Mouse (Mus musculus): ENCODE results near the gene Fbxw8. TPM values are rescaled to one million over a fixed set of nuclear protein-coding genes. Genes with fewer than 3 reads are reported as not detected.

The Fbxw8 gene
- total and polyA plus RNA-seq, 3 experiments: 26.1 to 34.0 (median 30.2) TPM

DNA sequence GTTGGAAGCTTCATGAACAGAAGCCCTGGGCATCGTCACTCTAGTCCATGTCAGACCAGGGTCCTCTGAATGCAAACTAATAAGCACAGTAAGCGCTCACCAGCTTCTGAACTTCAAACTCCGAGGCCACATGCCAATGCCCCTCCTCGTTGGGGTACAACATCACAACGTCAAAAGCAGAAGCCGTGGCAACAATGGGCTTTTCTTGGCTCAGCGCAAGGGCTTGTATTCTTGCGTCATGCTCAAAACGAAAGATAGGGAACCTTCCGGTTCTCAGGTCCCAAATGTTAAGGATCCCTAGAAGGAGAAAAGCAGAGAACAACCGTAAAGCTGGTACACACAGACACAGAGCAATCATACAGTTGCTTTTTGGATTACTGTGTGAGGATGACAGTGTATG, 59.8 kb downstream of the Fbxw8 start:
- Histone ChIP-seq H3K27me3 (ENCODE audit: insufficient read depth, low read length) (no peaks in the 10 kb centered on the region), H3K4me3 (ENCODE audit: low read depth, low read length) (no peak overlapping the region), H3K9me3 (replicated peaks) (no peaks in the 10 kb centered on the region), H3K36me3 (replicated peaks) (peaks cover 100% of the 10 kb centered on the region), H3K4me1 (ENCODE audit: insufficient read depth, low read depth, low read length) (0 out of 2 replicates have a peak, but pooled peaks cover 3% of the 10 kb centered on the region)
- TF ChIP-seq POLR2AphosphoS5 (IDR thresholded peaks at IDR 0.05; ENCODE audit: insufficient replicate concordance, low read depth, low read length): no peak
- TF ChIP-seq TAL1 (conservative IDR thresholded peaks at IDR 0.05; ENCODE audit: low read depth, low read length): no peak
- TF ChIP-seq GATA1 (IDR thresholded peaks at IDR 0.05; ENCODE audit: borderline replicate concordance, low read length): no peak
- TF ChIP-seq GATA2 (IDR thresholded peaks at IDR 0.05; ENCODE audit: borderline replicate concordance, low read depth, low read length): no peak
- TF ChIP-seq CTCF (IDR thresholded peaks at IDR 0.05; ENCODE audit: low read depth, low read length): no peak
- DNase-seq (ENCODE audit: low spot score) (no peak), ATAC-seq (ENCODE audit: extremely low read depth, insufficient number of reproducible peaks, low FRiP score, poor library complexity, severe bottlenecking) (no peak)

DNA sequence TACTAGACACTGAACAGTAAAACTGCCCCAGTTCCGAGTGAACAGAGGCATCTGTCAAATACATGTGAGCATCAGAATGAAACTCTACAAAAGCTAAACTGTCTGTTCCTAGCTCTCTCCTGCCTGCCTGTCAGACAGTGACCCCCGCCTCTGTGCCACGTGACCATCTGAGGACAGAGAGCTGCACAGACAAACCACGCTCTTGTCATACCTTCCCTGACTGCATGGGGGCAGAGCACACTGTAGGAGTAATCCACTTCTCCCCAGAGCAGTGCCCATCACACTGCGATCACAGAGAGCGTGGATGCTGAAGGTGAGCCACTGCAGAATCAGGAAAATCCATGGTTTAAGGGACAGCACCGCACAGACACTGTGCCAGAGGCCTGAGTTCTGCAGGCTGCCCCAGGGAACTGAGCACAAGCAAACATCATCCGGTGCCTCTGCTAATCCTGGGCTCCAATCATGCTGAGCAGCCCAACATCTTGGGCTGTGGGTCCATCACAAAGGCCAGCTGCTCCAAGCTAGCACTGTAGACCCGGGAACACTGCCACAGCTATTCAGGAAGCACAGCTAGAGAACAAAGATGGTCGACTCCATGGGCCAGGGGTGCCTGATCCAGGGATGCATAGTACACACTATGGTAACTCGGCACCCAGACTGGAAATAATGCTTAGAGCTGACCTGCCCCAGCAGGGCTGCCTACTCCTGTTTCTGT, 61.8 kb downstream of the Fbxw8 start:
- TF ChIP-seq POLR2AphosphoS5 (IDR thresholded peaks at IDR 0.05; ENCODE audit: insufficient replicate concordance, low read depth, low read length) (no peak), GATA2 (IDR thresholded peaks at IDR 0.05; ENCODE audit: borderline replicate concordance, low read depth, low read length) (no peak), TAL1 (conservative IDR thresholded peaks at IDR 0.05; ENCODE audit: low read depth, low read length) (no peak), CTCF (IDR thresholded peaks at IDR 0.05; ENCODE audit: low read depth, low read length) (no peak), GATA1 (IDR thresholded peaks at IDR 0.05; ENCODE audit: borderline replicate concordance, low read length) (no peak)
- no peaks in the 10 kb centered on the region for H3K9me3 ChIP-seq (replicated peaks)
- no peak overlapping the region for H3K4me3 ChIP-seq (ENCODE audit: low read depth, low read length)
- ATAC-seq (ENCODE audit: extremely low read depth, insufficient number of reproducible peaks, low FRiP score, poor library complexity, severe bottlenecking) (no peak), DNase-seq (ENCODE audit: low spot score) (no peak)
- H3K4me1 ChIP-seq (ENCODE audit: insufficient read depth, low read depth, low read length): no peaks in the 10 kb centered on the region
- H3K27me3 ChIP-seq (ENCODE audit: insufficient read depth, low read length): no peaks in the 10 kb centered on the region
- H3K36me3 ChIP-seq (replicated peaks): peaks cover 99% of the 10 kb centered on the region

DNA sequence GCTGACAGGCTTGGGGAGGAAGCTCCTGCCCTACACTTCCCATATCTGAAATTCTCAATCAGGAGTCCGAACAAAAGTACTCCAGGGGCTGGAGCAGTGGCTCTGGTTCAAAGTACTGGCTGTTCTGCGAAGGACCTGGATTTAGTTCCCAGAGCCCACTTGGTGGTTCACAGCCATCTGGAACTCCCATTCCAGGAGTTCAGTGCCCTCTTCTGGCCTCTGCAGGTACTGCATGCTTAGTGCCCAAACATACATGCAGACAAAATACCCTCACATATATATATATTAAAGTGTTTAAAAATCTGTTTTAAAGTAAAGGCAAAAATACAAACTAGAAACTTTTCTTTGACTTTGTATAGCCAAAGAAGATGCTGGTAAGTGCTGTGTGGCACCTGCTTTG, 64.4 kb downstream of the Fbxw8 start:
- no peaks in the 10 kb centered on the region for H3K9me3 ChIP-seq (replicated peaks)
- H3K27me3 ChIP-seq (ENCODE audit: insufficient read depth, low read length): no peaks in the 10 kb centered on the region
- ATAC-seq (ENCODE audit: extremely low read depth, insufficient number of reproducible peaks, low FRiP score, poor library complexity, severe bottlenecking) (no peak; the same call in 1 of the 2 replicates), DNase-seq (ENCODE audit: low spot score) (no peak)
- peaks cover 97% of the 10 kb centered on the region for H3K36me3 ChIP-seq (replicated peaks)
- H3K4me1 ChIP-seq (ENCODE audit: insufficient read depth, low read depth, low read length): peaks cover 3% of the 10 kb centered on the region; the same call in 1 of the 2 replicates
- TF ChIP-seq CTCF (IDR thresholded peaks at IDR 0.05; ENCODE audit: low read depth, low read length) (peak; percentile 52; the same call in 1 of the 2 replicates), TAL1 (conservative IDR thresholded peaks at IDR 0.05; ENCODE audit: low read depth, low read length) (no peak), POLR2AphosphoS5 (IDR thresholded peaks at IDR 0.05; ENCODE audit: insufficient replicate concordance, low read depth, low read length) (no peak), GATA1 (IDR thresholded peaks at IDR 0.05; ENCODE audit: borderline replicate concordance, low read length) (no peak)
- no peak overlapping the region for H3K4me3 ChIP-seq (ENCODE audit: low read depth, low read length)

DNA sequence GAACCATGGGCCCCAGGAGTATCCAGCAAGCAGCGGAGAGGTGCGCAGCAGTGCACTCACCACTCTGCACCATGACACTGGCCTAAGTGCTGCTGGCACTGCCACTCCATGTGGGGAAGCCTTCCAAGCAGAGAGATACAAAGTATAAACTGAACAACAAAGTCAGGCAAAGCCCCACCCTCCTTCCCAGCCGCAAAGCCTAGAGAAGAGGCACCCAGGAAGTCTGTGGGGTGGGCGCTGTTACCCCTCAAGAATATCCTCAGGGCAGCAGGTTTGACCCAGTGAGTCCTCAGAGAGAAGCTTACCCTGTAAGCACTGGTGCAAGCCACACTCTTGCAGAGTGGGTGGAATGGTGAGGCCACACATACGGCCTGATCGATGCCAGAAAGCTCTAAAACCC, 65.2 kb downstream of the Fbxw8 start:
- Histone ChIP-seq H3K9me3 (replicated peaks) (no peaks in the 10 kb centered on the region), H3K4me3 (ENCODE audit: low read depth, low read length) (no peak overlapping the region), H3K4me1 (ENCODE audit: insufficient read depth, low read depth, low read length) (peaks cover 3% of the 10 kb centered on the region; the same call in 1 of the 2 replicates), H3K27me3 (ENCODE audit: insufficient read depth, low read length) (no peaks in the 10 kb centered on the region), H3K36me3 (replicated peaks) (peaks cover 97% of the 10 kb centered on the region)
- no peak for ATAC-seq (ENCODE audit: extremely low read depth, insufficient number of reproducible peaks, low FRiP score, poor library complexity, severe bottlenecking)
- DNase-seq (ENCODE audit: low spot score): no peak
- TF ChIP-seq POLR2AphosphoS5 (IDR thresholded peaks at IDR 0.05; ENCODE audit: insufficient replicate concordance, low read depth, low read length) (no peak), GATA2 (IDR thresholded peaks at IDR 0.05; ENCODE audit: borderline replicate concordance, low read depth, low read length) (no peak), TAL1 (conservative IDR thresholded peaks at IDR 0.05; ENCODE audit: low read depth, low read length) (no peak), CTCF (IDR thresholded peaks at IDR 0.05; ENCODE audit: low read depth, low read length) (no peak), GATA1 (IDR thresholded peaks at IDR 0.05; ENCODE audit: borderline replicate concordance, low read length) (no peak)

DNA sequence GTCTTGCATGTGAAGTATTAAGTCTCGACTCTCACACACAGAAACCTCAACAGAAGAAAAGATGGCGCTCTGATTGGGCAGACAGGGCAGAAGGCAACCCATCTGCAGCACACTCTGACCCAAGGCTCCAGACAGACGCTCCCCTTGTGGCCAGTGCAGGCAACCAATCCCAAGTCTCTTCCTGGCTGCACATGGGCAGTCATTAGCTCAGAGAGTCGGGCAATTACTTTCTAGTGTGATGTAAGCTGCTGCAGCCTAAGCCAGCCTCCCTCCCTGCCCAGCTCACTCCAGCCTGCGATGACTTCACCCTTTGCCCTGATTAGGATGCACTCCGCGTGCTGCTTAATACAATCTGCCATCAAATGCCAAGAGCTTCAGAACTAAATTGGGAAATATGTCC, 66.2 kb downstream of the Fbxw8 start:
- Histone ChIP-seq H3K36me3 (replicated peaks) (peaks cover 97% of the 10 kb centered on the region), H3K4me3 (ENCODE audit: low read depth, low read length) (no peak overlapping the region), H3K27me3 (ENCODE audit: insufficient read depth, low read length) (no peaks in the 10 kb centered on the region), H3K4me1 (ENCODE audit: insufficient read depth, low read depth, low read length) (peaks cover 3% of the 10 kb centered on the region; the same call in 1 of the 2 replicates), H3K9me3 (replicated peaks) (no peaks in the 10 kb centered on the region)
- TF ChIP-seq POLR2AphosphoS5 (IDR thresholded peaks at IDR 0.05; ENCODE audit: insufficient replicate concordance, low read depth, low read length) (no peak), GATA2 (IDR thresholded peaks at IDR 0.05; ENCODE audit: borderline replicate concordance, low read depth, low read length) (no peak), GATA1 (IDR thresholded peaks at IDR 0.05; ENCODE audit: borderline replicate concordance, low read length) (no peak), CTCF (IDR thresholded peaks at IDR 0.05; ENCODE audit: low read depth, low read length) (no peak), TAL1 (conservative IDR thresholded peaks at IDR 0.05; ENCODE audit: low read depth, low read length) (no peak)
- DNase-seq (ENCODE audit: low spot score) (no peak), ATAC-seq (ENCODE audit: extremely low read depth, insufficient number of reproducible peaks, low FRiP score, poor library complexity, severe bottlenecking) (no peak; the same call in 1 of the 2 replicates)

DNA sequence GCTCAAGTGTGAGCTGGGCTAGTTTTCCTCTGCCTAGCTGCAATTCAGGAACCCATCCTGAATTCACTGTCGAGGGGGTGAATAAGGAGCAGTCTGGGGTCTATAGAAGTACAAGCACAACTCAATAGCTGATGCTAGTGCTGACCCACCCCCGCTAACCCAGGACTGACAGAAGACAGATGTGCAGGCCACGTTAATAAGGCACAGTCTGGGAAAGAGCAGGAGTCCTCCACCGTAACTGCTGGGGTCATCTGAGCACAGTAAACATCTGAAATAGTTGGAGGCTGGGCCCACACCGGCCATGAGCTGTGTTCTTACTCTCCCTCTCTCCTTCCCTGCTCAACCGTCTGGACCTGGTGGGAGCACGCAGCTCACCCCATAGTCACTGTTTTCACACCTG, 68.3 kb downstream of the Fbxw8 start:
- DNase-seq (ENCODE audit: low spot score) (no peak), ATAC-seq (ENCODE audit: extremely low read depth, insufficient number of reproducible peaks, low FRiP score, poor library complexity, severe bottlenecking) (no peak)
- H3K4me3 ChIP-seq (ENCODE audit: low read depth, low read length): no peak overlapping the region
- no peak for TF ChIP-seq GATA1 (IDR thresholded peaks at IDR 0.05; ENCODE audit: borderline replicate concordance, low read length)
- no peak for TF ChIP-seq GATA2 (IDR thresholded peaks at IDR 0.05; ENCODE audit: borderline replicate concordance, low read depth, low read length)
- TF ChIP-seq CTCF (IDR thresholded peaks at IDR 0.05; ENCODE audit: low read depth, low read length): no peak
- no peak for TF ChIP-seq TAL1 (conservative IDR thresholded peaks at IDR 0.05; ENCODE audit: low read depth, low read length)
- no peaks in the 10 kb centered on the region for H3K9me3 ChIP-seq (replicated peaks)
- peaks cover 94% of the 10 kb centered on the region for H3K36me3 ChIP-seq (replicated peaks)
- H3K27me3 ChIP-seq (ENCODE audit: insufficient read depth, low read length): no peaks in the 10 kb centered on the region
- H3K4me1 ChIP-seq (ENCODE audit: insufficient read depth, low read depth, low read length): peaks cover 3% of the 10 kb centered on the region; the same call in 1 of the 2 replicates

Data from G1E (cell line).